Mouse (Mus musculus): ENCODE measurements around the gene Gm13088. TPM values are rescaled to one million over a fixed set of nuclear protein-coding genes. Genes with fewer than 3 reads are reported as not detected.
"Not testable (repeated sequence)": the region's sequence is repeated elsewhere in the genome, so short reads cannot be mapped to it uniquely, and the experiment has no call there.

The Gm13088 gene
- total RNA-seq (2021): not detected
- long read RNA-seq, experiment 1: 0 reads
- long read RNA-seq, experiment 2: 0 reads

DNA sequence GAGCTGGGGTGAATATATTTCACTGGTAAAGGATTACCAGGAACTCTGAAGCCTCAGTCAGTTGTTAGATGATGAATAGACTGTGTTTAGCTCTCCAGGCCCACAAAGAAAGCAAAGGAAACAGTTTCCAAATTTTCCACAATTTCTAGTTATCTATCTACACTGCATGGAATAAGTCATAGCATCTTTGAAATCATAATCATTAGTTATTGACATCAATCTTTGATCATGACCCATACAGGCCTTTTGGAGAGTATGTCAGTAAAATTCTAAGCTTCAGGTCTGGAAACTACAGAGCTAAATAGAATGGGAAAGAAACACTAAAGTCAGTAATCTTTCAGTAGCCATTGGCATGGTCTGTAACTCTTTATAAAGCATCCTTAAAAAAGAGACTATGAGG, at the start of gene Gm13088:
Gm13088 (minus strand) TSS at position 101 of the 400 bp plus-strand sequence.
- not testable (repeated sequence) for DNase-seq

DNA sequence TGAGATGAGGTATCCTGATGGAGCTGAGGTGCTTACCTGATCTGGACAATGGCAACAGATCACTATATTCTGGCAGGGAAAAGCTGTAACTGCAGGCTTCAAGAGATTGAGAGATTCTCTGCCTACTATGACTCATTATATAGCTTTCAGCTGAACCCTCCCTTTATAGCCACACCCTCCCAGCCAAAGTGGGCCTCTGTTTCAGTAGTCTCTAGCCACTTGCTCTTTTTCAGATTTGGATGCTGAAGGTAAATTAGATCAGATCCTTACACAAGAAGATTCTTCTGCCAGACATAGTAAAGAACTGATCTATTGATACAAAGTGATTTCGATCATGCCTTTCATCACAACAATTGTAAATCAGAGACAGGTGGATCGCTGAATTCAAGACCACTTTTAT, 45.6 kb upstream of the Gm13088 start, which contains the start of gene Gm13089:
Gm13089 (minus strand) TSS at position 101 of the 400 bp plus-strand sequence.
- no peak for DNase-seq

DNA sequence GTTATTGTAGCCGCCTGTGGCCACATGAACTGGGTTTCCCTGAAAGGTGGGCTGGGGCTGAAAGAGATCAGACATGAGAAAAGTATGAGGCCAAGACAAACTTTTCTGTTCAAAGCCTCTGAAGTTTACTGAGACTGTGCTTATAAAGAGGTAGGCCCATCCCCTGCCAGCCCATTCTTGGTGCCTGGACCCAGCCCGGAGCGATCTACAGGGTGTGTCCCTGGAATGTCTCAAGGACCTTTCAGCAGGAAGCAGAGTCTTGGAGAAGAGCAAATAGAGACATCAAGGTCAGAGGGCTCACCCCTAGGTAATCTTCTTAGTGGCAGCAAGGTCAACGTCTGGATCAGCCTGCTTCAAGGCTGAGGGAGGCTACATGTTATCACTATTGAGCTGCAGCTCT, 38.9 kb downstream of the Gm13088 start:
- not testable (repeated sequence) for DNase-seq

DNA sequence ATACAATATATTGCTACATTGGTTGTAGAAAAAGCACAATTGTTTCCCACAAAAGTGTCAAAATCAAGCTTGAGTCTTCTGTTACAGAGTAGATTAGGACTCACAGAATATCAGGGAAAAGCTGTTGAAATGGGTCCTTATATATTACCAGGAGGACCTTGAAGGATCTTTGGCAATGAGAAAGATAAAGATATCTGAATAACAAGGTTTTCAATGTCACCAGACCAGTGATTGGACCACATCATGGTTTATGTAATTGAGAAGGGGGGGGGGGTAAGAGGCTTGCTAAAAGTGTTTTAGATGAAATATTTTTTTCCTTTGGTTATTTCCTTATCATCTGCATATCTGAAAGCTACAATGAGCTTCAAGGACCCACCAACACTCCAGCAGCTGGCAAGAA, 42.3 kb downstream of the Gm13088 start, which contains the start of gene Gm13083:
Gm13083 (plus strand) TSS at position 301 of the 400 bp plus-strand sequence.
- not testable (repeated sequence) for DNase-seq

DNA sequence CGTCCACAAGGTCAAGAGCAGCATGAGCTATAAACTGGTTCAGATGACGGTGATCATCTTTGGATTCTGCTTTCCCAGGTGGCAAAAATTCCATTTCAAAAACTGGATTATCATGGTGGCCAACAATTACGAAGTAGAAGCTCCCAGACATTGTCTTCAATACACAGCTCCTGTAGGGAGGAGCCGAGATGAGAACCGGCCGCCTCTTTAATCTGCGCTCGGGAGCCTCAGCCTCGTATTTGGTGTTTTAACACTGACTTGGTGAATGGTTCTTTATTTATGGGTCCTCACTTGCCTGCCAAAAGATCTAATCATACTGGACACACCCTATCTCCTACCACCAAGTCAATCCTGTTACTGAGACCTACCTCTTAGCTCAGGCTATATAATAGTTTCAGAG, 45.1 kb downstream of the Gm13088 start:
- not testable (repeated sequence) for DNase-seq

Other genes starting within 250 kb of the Gm13088 start
- gene Pramef8, start 244.8 kb downstream of the Gm13088 start, total RNA-seq (2021): 1 to 10 TPM; 7.3 TPM
- not detected for gene Oog4, start 206.9 kb downstream of the Gm13088 start, total RNA-seq (2021)
- gene Gm13043, start 145.9 kb downstream of the Gm13088 start, total RNA-seq (2021): not detected
- gene Gm13040, start 121.3 kb downstream of the Gm13088 start, total RNA-seq (2021): not detected
- gene BC080695, start 105.5 kb downstream of the Gm13088 start, total RNA-seq (2021): not detected
- gene Gm13057, start 105.5 kb downstream of the Gm13088 start, total RNA-seq (2021): not detected
- gene Gm13083, start 42.2 kb downstream of the Gm13088 start, total RNA-seq (2021): not detected
- gene Gm13089, start 45.5 kb upstream of the Gm13088 start, total RNA-seq (2021): not detected
- not detected for gene Gm13078, start 62.2 kb upstream of the Gm13088 start, total RNA-seq (2021)
- gene Gm13023, start 132.1 kb upstream of the Gm13088 start, total RNA-seq (2021): not detected
- not detected for gene Gm13084, start 158.8 kb upstream of the Gm13088 start, total RNA-seq (2021)
- gene Gm13103, start 189.3 kb upstream of the Gm13088 start, total RNA-seq (2021): not detected
- gene Pramef6, start 243.1 kb upstream of the Gm13088 start, total RNA-seq (2021): not detected